Mouse (Mus musculus): ENCODE measurements around the gene Cachd1. TPM values are rescaled to one million over a fixed set of nuclear protein-coding genes. Genes with fewer than 3 reads are reported as not detected.
A peak's percentile ranks its signal among the peaks of the same experiment; 100 is the strongest.

Gene Cachd1
- total RNA-seq, 2 experiments from 2014 or later: 39.3 to 54.8 TPM

DNA sequence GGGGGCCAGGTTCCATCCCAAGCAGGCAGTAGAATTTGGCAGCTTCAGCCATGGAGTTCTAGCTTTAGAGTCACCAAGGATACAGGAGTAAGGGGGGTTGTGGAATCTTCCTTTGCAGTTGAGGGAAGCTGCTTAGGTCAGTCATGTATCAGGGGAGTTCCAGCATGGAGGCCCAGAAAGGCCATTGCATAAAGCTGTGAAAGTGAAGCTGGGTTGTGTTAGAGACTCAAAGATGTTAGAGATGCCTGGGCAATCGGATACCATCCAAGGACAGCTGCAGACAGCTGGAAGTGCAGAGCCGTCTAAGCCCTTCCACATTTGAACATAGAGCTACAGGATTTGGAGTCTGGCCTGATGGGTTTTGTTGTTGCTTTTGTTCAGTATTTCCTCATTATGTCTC, 267.2 kb downstream of the Cachd1 start:
- DNase-seq (ENCODE audit: low spot score in 2 of 2): no peak

GRCm38 (mm10) chr4:101044149-101044548, 267.7 kb downstream of the Cachd1 start:
- no peak for DNase-seq (ENCODE audit: low spot score in 2 of 2)

- no peak for DNase-seq (ENCODE audit: low spot score in 2 of 2)
Measured at GRCm38 (mm10) chr4:101046576-101046975, 270.1 kb downstream of the Cachd1 start.

- peak in 1 of 2 experiments; percentile 39 for DNase-seq (ENCODE audit: low spot score in 2 of 2)
Measured at GRCm38 (mm10) chr4:101062146-101062545, 285.7 kb downstream of the Cachd1 start.

- DNase-seq (ENCODE audit: low spot score in 2 of 2): no peak
Measured at GRCm38 (mm10) chr4:101066401-101066800, 289.9 kb downstream of the Cachd1 start.

DNA sequence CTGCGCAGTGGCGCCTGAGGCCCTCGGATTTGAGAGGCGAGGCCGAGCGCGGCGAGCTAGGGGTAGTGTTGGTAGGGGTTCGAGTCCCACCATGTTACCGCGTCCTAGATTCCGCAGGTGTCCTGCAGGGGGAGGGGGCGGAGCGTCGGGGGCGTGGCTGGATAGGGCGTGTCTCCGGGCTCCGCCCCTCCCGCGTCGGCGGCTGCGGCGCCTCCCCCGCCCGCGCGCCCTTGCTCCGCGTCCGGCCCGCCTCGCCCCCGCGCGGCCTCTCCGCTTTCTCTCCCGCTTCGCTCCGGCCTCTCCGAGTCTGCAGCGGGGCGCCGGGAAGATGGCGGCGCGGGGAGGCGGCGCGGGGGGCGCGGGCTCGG, 292.3 kb downstream of the Cachd1 start, which contains the start of gene Raver2:
TSS of gene Raver2 (plus strand) at position 198 of the 368 bp plus-strand sequence.
- peak; percentile 39 to 40 for DNase-seq (ENCODE audit: low spot score in 2 of 2)

GRCm38 (mm10) chr4:101069154-101069971, 292.9 kb downstream of the Cachd1 start:
- peak in 1 of 2 experiments; percentile 29 for DNase-seq (ENCODE audit: low spot score in 2 of 2)

- no peak for DNase-seq (ENCODE audit: low spot score in 2 of 2)
Measured at GRCm38 (mm10) chr4:101071570-101071969, 295.1 kb downstream of the Cachd1 start.

- DNase-seq (ENCODE audit: low spot score in 2 of 2): no peak
Measured at GRCm38 (mm10) chr4:101076425-101076824, 299.9 kb downstream of the Cachd1 start.

Other genes with a start within 250 kb of the Cachd1 start
- not detected for gene Gm10577, start 244.0 kb downstream of the Cachd1 start, total RNA-seq (2021)

Data from layer of hippocampus, postnatal 14 days (tissue).